Mouse (Mus musculus) intestine, postnatal 0 days (tissue): ENCODE results near the gene Dlg2. TPM values are rescaled to one million over a fixed set of nuclear protein-coding genes. Genes with fewer than 3 reads are reported as not detected.
A peak's percentile ranks its signal among the peaks of the same experiment; 100 is the strongest.

Experiments
- ATAC-seq: fragments of 200-750 bp; cut with Nextera tagmentation; 2 replicates; pipeline ENCODE4 v1.8.0; 2017; ENCODE audit warnings: mild to moderate bottlenecking, moderate TSS enrichment, moderate library complexity
- H3K27ac ChIP-seq: fragments of 300-500 bp; sonication (generic); 2 replicates; pipeline ENCODE4 v1.5.1; 2014; ENCODE audit warnings: mild to moderate bottlenecking, low read depth, low read length, moderate library complexity
- H3K27me3 ChIP-seq: fragments of 300-500 bp; sonication (generic); replicated peaks from 2 replicates; pipeline ENCODE4 v1.6.1; 2014; ENCODE audit warnings: low read length, mixed read lengths; ENCODE audit not compliant: control insufficient read depth, insufficient read depth
- H3K36me3 ChIP-seq: fragments of 300-500 bp; sonication (generic); 2 replicates; pipeline ENCODE4 v1.6.1; 2014; ENCODE audit warnings: mild to moderate bottlenecking, moderate library complexity; ENCODE audit not compliant: control insufficient read depth, insufficient read depth
- H3K4me1 ChIP-seq: fragments of 300-500 bp; sonication (generic); replicated peaks from 2 replicates; pipeline ENCODE4 v1.6.1; 2014; ENCODE audit warnings: antibody characterized with exemption, low read length, mixed read lengths; ENCODE audit not compliant: control insufficient read depth, insufficient read depth
- H3K4me2 ChIP-seq: fragments of 300-500 bp; sonication (generic); replicated peaks from 2 replicates; pipeline ENCODE4 v1.6.1; 2014; ENCODE audit warnings: low read depth, mild to moderate bottlenecking, moderate library complexity
- H3K4me3 ChIP-seq: fragments of 300-500 bp; sonication (generic); 2 replicates; pipeline ENCODE4 v1.5.1; 2014; ENCODE audit warnings: low read depth, low read length
- H3K9ac ChIP-seq: fragments of 300-500 bp; sonication (generic); 2 replicates; pipeline ENCODE4 v1.6.1; 2014; ENCODE audit warnings: mild to moderate bottlenecking, low read depth, low read length
- H3K9me3 ChIP-seq: fragments of 300-500 bp; sonication (generic); 2 replicates; pipeline ENCODE4 v1.6.1; 2016; ENCODE audit warnings: mixed run types; ENCODE audit not compliant: control insufficient read depth
- CTCF ChIP-seq: sonication (generic); IDR thresholded peaks from 2 replicates; pipeline ENCODE4 v1.5.1; 2016; ENCODE audit warnings: low read depth, mild to moderate bottlenecking, control low read depth, antibody characterized with exemption, moderate library complexity
- WGBS: fragments of 180-500 bp; shearing (Covaris S2); extraction: QIAGEN DNeasy Blood & Tissue Kit; methylation state at CpG from one replicate; pipeline ENCODE4 v1.1.7; 2014; 5-methylcytosine and 5-hydroxymethylcytosine counted together
- polyA plus RNA-seq: library from polyadenylated mRNA; unstranded; fragments of >200 nt; fragmentation: Nextera tagmentation; extraction: Ambion mirVana; gene quantifications from 2 replicates; pipeline ENCODE4 v1.2.1, GENCODE M21; 2015

The Dlg2 gene
- polyA plus RNA-seq, 1 experiment from 2014 or later = 1.1 TPM

- H3K9ac ChIP-seq = no peak overlapping the region
- no peak overlapping the region for H3K4me3 ChIP-seq
- no peaks in the 10 kb centered on the region for H3K9me3 ChIP-seq
- H3K27me3 ChIP-seq = no peaks in the 10 kb centered on the region
- 78% methylated on average over 3 of the region's 3 CpGs for WGBS
- ATAC-seq = no peak
- no peak overlapping the region for H3K4me2 ChIP-seq
- no peak for TF ChIP-seq CTCF
- no peaks in the 10 kb centered on the region for H3K36me3 ChIP-seq
- H3K4me1 ChIP-seq = no peaks in the 10 kb centered on the region
- H3K27ac ChIP-seq = no peak overlapping the region
Observed at GRCm38 (mm10) chr7:91516225-91516624, 1039.8 kb downstream of the Dlg2 start.

GRCm38 (mm10) chr7:91525859-91526258, 1049.4 kb downstream of the Dlg2 start:
- Histone ChIP-seq H3K4me1 (no peaks in the 10 kb centered on the region), H3K9me3 (no peaks in the 10 kb centered on the region), H3K27me3 (no peaks in the 10 kb centered on the region), H3K36me3 (no peaks in the 10 kb centered on the region), H3K27ac (no peak overlapping the region), H3K4me2 (no peak overlapping the region), H3K4me3 (no peak overlapping the region), H3K9ac (no peak overlapping the region)
- no peak for TF ChIP-seq CTCF
- no peak for ATAC-seq
- 77% methylated on average over 1 of the region's 1 CpGs for WGBS

- H3K9ac ChIP-seq = no peak overlapping the region
Observed at GRCm38 (mm10) chr7:91542597-91543285, 1066.3 kb downstream of the Dlg2 start.

GRCm38 (mm10) chr7:91543286-91543650, 1066.8 kb downstream of the Dlg2 start:
- WGBS = 29% methylated on average over 4 of the region's 4 CpGs
- H3K9ac ChIP-seq = no peak overlapping the region

More at GRCm38 (mm10) chr7:91542597-91543285, 1066.3 kb downstream of the Dlg2 start:
- ATAC-seq = no peak
- WGBS = 2% methylated on average over 29 of the region's 29 CpGs
- Histone ChIP-seq H3K4me2 (peak overlapping the region; percentile 57), H3K4me1 (no peaks in the 10 kb centered on the region), H3K36me3 (no peaks in the 10 kb centered on the region), H3K4me3 (peak overlapping the region; percentile 29), H3K9me3 (no peaks in the 10 kb centered on the region), H3K27ac (no peak overlapping the region), H3K27me3 (no peaks in the 10 kb centered on the region; the same call in 1 of the 2 replicates)
- no peak for TF ChIP-seq CTCF

GRCm38 (mm10) chr7:91544600-91544999, 1068.1 kb downstream of the Dlg2 start:
- no peak overlapping the region for H3K4me3 ChIP-seq
- H3K4me2 ChIP-seq = no peak overlapping the region
- 64% methylated on average over 3 of the region's 3 CpGs for WGBS
- no peak overlapping the region for H3K27ac ChIP-seq
- H3K9ac ChIP-seq = no peak overlapping the region
- ATAC-seq = no peak
- H3K9me3 ChIP-seq = no peaks in the 10 kb centered on the region
- H3K4me1 ChIP-seq = no peaks in the 10 kb centered on the region
- no peaks in the 10 kb centered on the region for H3K36me3 ChIP-seq
- no peaks in the 10 kb centered on the region; the same call in 1 of the 2 replicates for H3K27me3 ChIP-seq
- no peak for TF ChIP-seq CTCF

More at GRCm38 (mm10) chr7:91543286-91543650, 1066.8 kb downstream of the Dlg2 start:
- no peak overlapping the region for H3K27ac ChIP-seq
- no peaks in the 10 kb centered on the region for H3K9me3 ChIP-seq
- H3K4me3 ChIP-seq = peak overlapping the region; percentile 29
- peak overlapping the region; percentile 57 for H3K4me2 ChIP-seq
- no peak for TF ChIP-seq CTCF
- H3K36me3 ChIP-seq = no peaks in the 10 kb centered on the region
- H3K27me3 ChIP-seq = no peaks in the 10 kb centered on the region; the same call in 1 of the 2 replicates
- no peak for ATAC-seq
- no peaks in the 10 kb centered on the region for H3K4me1 ChIP-seq

GRCm38 (mm10) chr7:91548796-91549195, 1072.3 kb downstream of the Dlg2 start:
- TF ChIP-seq CTCF = no peak
- ATAC-seq = no peak
- Histone ChIP-seq H3K36me3 (no peaks in the 10 kb centered on the region), H3K4me1 (no peaks in the 10 kb centered on the region), H3K9ac (no peak overlapping the region), H3K4me3 (no peak overlapping the region), H3K4me2 (no peak overlapping the region), H3K27me3 (no peaks in the 10 kb centered on the region), H3K27ac (no peak overlapping the region), H3K9me3 (no peaks in the 10 kb centered on the region)
- WGBS = 61% methylated on average over 1 of the region's 1 CpGs
